Mouse (Mus musculus): Measurements from ENCODE around the gene Anxa11. TPM values are rescaled to one million over a fixed set of nuclear protein-coding genes. Genes with fewer than 3 reads are reported as not detected.

Anxa11 gene
- 155 and 185 TPM in 2 replicates for polyA plus RNA-seq (2012; rRNA removed; ENCODE audit: low replicate concordance)

GRCm38 (mm10) chr14:25841991-25842687 is at the start of gene Anxa11:
Anxa11 (plus strand) TSS chr14:25842156.

DNA sequence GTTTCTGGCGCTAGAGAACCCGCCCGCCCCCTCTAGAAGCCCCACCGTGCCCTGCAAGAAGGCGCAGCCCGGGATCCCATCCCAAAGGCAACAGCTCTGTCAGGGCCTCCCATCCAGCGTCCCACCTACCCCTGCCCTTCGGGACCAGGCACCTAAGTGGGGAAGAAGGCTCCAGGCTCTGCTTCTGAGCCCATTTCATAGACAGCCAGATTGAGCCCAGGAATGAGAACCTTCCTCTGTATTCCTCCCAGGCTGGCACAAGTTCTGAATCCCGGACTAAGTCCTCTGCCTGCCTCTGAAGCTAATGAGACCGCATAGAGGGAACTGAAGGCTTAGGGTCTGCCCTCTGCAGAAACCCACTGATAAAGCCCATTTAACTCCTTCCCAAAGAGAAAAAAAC is 61.0 kb downstream of the Anxa11 start, which contains the start of gene Plac9a:
Plac9a (minus strand) TSS at position 101 of the 400 bp plus-strand sequence.

DNA sequence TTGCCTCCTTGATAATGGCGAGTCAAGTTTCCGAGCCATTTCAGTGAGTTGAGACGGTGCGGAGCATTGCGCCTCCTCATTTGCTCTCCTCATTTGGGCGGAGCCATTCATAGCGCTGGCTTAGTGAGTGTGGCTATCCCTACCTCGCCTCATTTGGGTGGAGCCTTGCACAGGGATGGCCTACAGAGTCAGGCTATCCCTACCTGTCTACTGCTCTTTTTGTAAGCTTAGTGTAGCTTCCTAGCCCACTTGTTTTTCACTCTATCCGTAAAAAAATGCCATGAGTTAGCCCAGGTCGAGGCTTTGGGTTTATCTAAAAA is 85.6 kb downstream of the Anxa11 start, which contains the start of gene Tmem254a:
Tmem254a (minus strand) TSS at position 111 of the 320 bp plus-strand sequence.

Other genes with a start within 250 kb of the Anxa11 start
- 146 and 186 TPM in 2 replicates for gene Ppif, start 148.0 kb upstream of the Anxa11 start, polyA plus RNA-seq (2012; rRNA removed; ENCODE audit: low replicate concordance)
- gene Zcchc24, start 73.1 kb upstream of the Anxa11 start, polyA plus RNA-seq (2012; rRNA removed; ENCODE audit: low replicate concordance): 8.3 and 9.9 TPM in 2 replicates
- not detected in 2 replicates for gene Plac9a, start 60.9 kb downstream of the Anxa11 start, polyA plus RNA-seq (2012; rRNA removed; ENCODE audit: low replicate concordance)
- 9.5 and 17.0 TPM in 2 replicates for gene Tmem254a, start 85.5 kb downstream of the Anxa11 start, polyA plus RNA-seq (2012; rRNA removed; ENCODE audit: low replicate concordance)
- 0.07 TPM in 1 of 2 replicates, not detected in the other for gene Cphx1, start 96.1 kb downstream of the Anxa11 start, polyA plus RNA-seq (2012; rRNA removed; ENCODE audit: low replicate concordance)
- gene Duxbl1, start 136.4 kb downstream of the Anxa11 start, polyA plus RNA-seq (2012; rRNA removed; ENCODE audit: low replicate concordance): 0.13 and 0.39 TPM in 2 replicates
- 53.7 and 61.9 TPM in 2 replicates for gene Gm9780, start 200.6 kb downstream of the Anxa11 start, polyA plus RNA-seq (2012; rRNA removed; ENCODE audit: low replicate concordance)
- 22.5 and 26.5 TPM in 2 replicates for gene Tmem254c, start 225.2 kb downstream of the Anxa11 start, polyA plus RNA-seq (2012; rRNA removed; ENCODE audit: low replicate concordance)
- not detected in 2 replicates for gene Cphx2, start 239.4 kb downstream of the Anxa11 start, polyA plus RNA-seq (2012; rRNA removed; ENCODE audit: low replicate concordance)
- gene Cphx3, start 240.1 kb downstream of the Anxa11 start, polyA plus RNA-seq (2012; rRNA removed; ENCODE audit: low replicate concordance): not detected in 2 replicates

Data from duodenum, adult 2 months (tissue).